Mouse (Mus musculus) heart, embryonic 15.5 days (tissue): ENCODE data around the gene Srrd. TPM values are rescaled to one million over a fixed set of nuclear protein-coding genes. Genes with fewer than 3 reads are reported as not detected.

Experiments used
- polyA plus RNA-seq: library from polyadenylated mRNA; unstranded; fragments of >200 nt; fragmentation: Nextera tagmentation; extraction: Ambion mirVana; gene quantifications from 2 replicates; pipeline ENCODE4 v1.2.1, GENCODE M21; 2015

Gene Srrd
- polyA plus RNA-seq, 1 experiment from 2014 or later: 20.7 TPM

Other genes starting within 250 kb of the Srrd start
- gene Cryba4, start 90.5 kb downstream of the Srrd start, polyA plus RNA-seq: 1.2 and 1.4 TPM in 2 replicates
- gene Crybb1, start 87.2 kb downstream of the Srrd start, polyA plus RNA-seq: 1.6 and 2.1 TPM in 2 replicates
- 38.5 and 47.8 TPM in 2 replicates for gene Tpst2, start 66.3 kb downstream of the Srrd start, polyA plus RNA-seq
- gene Tfip11, start 16.7 kb downstream of the Srrd start, polyA plus RNA-seq: 15.2 and 19.6 TPM in 2 replicates
- gene Hps4, start within 50 bp of the Srrd start, polyA plus RNA-seq: 15.6 and 23.3 TPM in 2 replicates
- gene Gm6583, start 13.0 kb upstream of the Srrd start, polyA plus RNA-seq: 0.05 TPM in 1 of 2 replicates, not detected in the other
- gene Asphd2, start 51.8 kb upstream of the Srrd start, polyA plus RNA-seq: 2.1 and 2.9 TPM in 2 replicates
- gene Gm6588, start 106.4 kb upstream of the Srrd start, polyA plus RNA-seq: not detected in 2 replicates
- 0.33 and 0.53 TPM in 2 replicates for gene Sez6l, start 234.1 kb upstream of the Srrd start, polyA plus RNA-seq